Mouse (Mus musculus) left cerebral cortex, postnatal 36 days (tissue): Measurements from ENCODE around the gene Acap1. TPM values are rescaled to one million over a fixed set of nuclear protein-coding genes. Genes with fewer than 3 reads are reported as not detected.
A peak's percentile ranks its signal among the peaks of the same experiment; 100 is the strongest.
"Not testable (repeated sequence)": the region's sequence is repeated elsewhere in the genome, so short reads cannot be mapped to it uniquely, and the experiment has no call there.

Experiments used
- DNase-seq, 2 experiments: peaks; one replicate each; pipeline ENCODE4 v3.0.0; 2021 to 2022; ENCODE audit warnings: low spot score in 2 of 2, mixed read lengths in 1 of 2
- intact Hi-C: fragments of 180-260 bp; cut with DNase I; formaldehyde crosslinking; loops from one replicate; pipeline ENCODE4 v1.15.1; 2025
- total RNA-seq, 2 experiments: library from RNA; stranded (reverse); gene quantifications; 2 replicates each; pipeline ENCODE4 v1.2.3; 2021

Gene Acap1
- total RNA-seq, 2 experiments from 2014 or later: 0.27 TPM; not detected in 1

DNA sequence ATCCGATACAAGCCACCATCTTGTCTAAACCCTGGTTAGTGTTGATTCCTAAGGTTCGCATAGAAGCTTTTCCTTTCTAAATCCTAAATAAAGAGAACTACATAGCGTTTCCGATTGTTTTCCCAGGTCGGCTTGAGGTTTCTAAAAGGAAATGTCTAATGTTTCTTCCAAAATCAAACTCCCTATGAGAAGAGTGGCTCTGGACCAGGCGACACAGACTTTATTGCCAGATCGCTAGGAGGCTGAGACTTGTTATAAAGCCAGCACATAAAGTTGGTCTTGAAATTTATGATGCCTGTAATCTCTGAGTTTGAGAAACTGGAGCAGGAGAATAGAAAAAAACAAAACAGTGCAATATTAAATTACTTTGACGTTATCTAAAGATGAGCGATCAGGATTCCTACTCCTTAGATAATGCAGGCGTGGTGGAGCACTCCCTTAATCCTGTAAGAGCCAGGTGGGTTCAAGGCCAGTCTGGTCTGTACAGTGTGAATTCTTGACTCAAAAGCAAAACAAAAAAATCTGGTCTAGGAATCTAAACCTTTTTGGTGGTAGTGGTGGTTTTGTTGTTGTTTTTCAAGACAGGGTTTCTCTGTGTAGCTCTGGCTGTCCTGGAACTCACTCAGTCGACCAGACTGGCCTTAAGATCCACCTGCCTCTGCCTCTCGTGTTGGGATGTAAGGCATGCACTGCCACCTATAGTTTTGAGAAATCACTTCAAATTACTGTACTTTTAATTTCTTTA, 26.8 kb upstream of the Acap1 start:
- intact Hi-C loops: no loop called here
- no peak for DNase-seq

DNA sequence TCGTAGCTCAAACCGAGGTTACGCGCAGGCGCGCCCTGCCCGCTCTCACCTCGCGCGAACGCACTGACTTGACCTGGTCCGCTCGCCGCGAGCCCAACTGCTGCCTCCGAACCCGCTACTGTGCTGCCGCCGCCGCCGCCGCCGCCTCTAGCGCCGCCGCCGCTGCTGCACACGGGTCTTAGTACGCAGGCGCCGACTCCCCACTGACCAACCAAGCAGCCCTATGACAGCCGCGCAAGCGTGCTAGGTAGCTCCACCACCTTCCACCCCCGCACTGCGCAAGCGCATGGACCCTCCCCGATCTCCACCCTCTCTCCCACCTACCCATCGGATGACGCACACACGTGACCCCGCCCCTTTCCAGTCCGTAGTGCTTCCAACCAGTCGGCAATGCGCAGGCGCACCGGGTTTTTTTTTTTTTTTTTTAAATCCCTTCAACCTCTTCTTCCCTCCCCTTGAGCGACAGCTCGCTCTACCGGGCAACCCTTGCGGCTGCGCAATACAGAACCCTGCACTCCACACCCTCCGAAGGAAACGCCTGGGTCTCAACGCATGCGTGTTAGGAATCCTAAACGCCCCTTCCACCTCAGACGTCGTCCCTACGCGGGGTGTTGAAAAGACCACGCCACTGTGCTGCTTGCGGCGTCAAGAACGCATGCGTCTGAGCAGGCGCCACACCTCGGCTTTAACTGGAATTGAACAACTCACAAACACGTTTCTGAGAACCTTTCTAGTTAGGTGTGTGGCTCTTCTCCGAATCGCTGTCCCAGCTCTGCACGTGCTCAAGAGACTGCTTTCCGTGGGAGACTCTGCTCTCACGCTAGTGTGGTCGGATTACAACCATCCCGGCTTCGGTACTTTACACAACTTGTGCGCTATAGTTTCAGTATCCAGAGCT, 26.0 kb upstream of the Acap1 start, which contains the start of gene Eif5a:
Eif5a (minus strand) TSS at position 845 of the 898 bp plus-strand sequence.
- intact Hi-C loops: loop anchor here (1.0 to 2.0 kb wide), 2 partner anchors 20 to 59 kb away; partner anchors contain the start of genes Ctdnep1 and Neurl4

DNA sequence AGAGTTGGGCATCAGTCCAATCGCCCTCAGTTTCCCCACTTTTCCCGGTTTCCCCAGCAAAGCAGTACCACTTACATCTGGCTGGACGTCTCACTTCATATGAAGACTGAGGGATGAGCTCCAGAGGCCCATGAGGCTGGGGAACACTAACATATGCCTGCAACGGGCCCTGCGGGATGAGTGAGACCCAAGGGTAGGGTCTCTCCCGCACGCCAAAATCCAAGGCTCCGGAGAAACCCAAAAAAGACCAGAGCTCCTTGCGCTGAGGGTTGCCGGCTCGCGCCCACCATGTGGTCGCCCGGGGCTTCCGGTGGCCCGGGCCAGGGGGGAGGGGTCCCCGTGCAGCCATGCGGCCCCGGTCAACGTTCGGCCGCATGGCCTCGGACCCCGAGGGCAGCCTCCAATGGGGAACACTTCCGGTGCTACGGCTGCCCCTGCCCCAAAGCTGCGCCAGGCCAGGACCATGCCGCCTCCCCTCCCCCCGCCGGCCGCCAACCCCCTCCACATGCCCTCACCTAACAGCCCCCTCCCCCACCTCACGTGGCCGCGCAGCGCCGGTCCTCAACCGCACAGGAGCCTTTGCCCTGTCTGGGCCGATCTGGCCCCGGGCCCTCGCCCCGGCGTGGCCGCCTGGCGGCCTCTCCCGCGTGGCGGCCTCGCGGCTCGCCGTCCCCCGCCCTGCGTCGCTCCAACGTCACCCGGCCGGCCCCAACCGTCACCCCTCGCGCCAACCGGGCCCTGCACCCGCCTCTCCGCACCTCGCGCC, 25.1 kb upstream of the Acap1 start:
- peak in 1 of 2 experiments; percentile 36 for DNase-seq
- intact Hi-C loops: loop anchor here (1.0 to 2.0 kb wide), 2 partner anchors 19 to 60 kb away; partner anchors contain the start of genes Ctdnep1 and Neurl4

More for the DNA sequence above, 26.0 kb upstream of the Acap1 start, which contains the start of gene Eif5a:
- peak; percentile 100 for DNase-seq

DNA sequence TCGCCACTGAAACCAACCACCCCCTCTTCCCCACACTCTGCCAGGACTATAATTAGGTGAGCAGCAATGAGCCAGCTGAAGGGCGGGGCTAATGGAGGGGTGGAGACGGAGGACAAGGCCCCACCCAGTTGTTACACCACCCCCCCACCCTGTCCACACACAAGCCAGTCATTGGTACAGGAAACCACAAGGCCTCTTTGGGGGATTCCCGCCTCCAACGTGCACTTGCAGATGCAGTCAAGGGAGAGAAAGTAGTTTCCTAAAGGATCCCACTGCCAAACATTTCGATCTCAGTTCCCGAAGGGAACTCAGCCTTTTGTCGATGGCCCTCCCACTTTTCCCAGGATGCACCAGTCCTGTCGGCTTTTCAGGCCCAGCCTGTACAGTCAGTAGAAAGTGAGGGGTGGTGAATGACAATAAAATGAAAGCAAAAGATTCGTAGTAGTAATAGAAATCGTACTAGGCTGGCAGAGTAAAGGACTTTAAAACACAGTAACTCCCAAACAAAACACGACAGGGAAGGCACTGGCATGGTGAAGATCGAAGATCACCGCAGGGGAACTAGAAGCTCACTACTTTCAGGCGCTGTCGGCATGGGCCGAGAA, 24.4 kb upstream of the Acap1 start:
- intact Hi-C loops: loop anchor here (2.0 kb wide), 1 partner anchor 61 kb away; the partner anchor contains the start of gene Ctdnep1
- peak in 1 of 2 experiments; percentile 59 for DNase-seq

DNA sequence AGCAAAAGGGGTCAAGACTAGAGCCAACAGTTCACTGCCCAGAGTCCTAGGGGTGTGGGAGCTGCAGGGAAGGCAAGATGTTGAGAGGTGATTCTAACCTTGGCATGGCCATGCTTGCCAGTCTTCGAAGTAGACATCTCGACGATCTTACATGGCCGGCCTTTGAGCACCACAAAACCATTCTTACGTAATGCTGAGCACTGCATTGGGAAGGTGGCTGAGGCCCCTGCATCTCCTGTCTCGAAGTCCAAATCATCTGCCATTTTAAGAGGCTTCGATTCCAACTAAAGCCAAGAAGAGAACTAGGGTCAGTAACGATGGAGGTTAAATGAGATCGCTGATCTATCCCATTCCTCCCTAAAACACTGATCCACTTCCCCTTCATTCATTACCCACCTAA, 23.7 kb upstream of the Acap1 start:
- intact Hi-C loops: no loop called here

DNA sequence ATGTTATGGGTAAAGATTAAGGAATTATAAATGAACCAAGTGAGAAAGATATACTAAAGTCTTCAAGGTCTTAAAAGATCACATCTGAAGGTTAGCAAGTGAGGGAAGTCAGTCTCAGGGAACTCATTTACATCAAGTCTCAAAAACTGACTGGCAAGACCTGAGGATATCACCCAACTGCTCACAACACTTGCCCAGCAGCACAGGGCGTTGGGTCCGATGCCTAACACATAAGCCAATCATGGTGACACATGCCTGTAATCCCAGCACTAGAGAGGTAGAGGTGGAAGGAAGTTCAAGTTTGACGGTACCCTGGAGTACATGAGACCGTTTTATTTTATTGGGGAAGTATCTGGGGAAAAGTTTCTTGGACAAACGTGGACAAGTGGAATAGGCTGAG, 22.8 kb upstream of the Acap1 start:
- intact Hi-C loops: no loop called here
- no peak for DNase-seq

More for the DNA sequence above, 23.7 kb upstream of the Acap1 start:
- no peak for DNase-seq

DNA sequence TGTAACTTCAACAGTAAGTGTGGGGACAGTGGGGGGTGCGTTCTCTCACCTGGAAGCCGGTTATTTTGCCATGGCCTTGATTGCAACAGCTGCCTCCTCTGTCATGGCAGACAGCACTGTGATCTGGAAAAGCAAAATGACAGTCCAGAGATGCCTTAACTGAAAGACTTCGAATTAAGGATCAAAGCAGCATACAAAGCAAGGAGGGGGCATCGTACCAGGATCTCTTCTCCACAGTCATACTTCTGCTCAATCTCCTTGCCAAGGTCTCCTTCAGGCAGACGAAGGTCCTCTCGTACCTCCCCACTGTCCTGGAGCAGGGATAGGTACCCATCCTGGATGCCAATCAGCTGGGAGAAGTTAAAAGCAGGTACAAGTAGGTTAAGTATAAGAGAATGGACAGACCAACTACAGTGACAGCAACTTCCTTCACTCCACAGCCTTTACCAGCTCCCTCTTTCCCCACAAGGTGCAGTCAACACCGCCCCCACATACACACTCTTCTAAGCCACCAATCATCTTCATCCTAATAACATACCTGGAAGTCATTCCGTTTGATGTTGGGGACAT, 22.1 kb upstream of the Acap1 start:
- intact Hi-C loops: no loop called here
- DNase-seq: no peak

DNA sequence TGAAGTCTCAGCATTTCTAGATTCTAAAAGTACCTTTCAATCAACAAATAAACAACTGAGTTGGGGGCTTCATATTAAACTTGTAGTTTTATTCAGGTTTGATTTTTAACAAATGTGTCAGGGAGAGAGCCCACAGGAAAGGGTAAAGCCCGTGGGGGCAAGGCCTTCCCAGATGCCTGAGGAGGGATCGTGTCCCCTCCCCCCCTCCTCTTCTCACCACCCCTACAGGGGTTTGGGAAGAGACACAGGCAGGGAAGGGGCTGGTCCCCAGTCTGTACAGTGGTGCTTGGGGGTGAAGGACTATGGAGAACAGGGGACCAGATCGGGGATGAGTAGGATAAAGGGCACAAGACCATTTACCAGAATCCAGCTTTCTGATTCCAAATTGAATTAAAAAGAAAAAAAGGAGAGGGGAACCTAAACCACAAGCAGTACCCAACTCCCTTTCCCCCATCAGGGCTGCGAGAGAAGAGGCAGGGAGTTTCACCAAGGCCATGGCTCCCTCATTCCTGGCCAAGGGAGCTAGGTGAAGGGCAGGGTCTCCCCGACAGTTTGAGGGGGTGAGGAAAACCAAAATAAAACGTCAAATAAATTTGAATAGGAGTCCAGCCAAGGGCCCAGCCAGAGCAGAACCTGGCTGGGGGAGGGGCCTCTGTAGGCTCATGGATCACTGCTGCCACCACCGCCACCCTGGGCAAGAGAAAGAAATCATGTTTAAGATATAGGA, 21.5 kb upstream of the Acap1 start:
- intact Hi-C loops: not testable (repeated sequence)

DNA sequence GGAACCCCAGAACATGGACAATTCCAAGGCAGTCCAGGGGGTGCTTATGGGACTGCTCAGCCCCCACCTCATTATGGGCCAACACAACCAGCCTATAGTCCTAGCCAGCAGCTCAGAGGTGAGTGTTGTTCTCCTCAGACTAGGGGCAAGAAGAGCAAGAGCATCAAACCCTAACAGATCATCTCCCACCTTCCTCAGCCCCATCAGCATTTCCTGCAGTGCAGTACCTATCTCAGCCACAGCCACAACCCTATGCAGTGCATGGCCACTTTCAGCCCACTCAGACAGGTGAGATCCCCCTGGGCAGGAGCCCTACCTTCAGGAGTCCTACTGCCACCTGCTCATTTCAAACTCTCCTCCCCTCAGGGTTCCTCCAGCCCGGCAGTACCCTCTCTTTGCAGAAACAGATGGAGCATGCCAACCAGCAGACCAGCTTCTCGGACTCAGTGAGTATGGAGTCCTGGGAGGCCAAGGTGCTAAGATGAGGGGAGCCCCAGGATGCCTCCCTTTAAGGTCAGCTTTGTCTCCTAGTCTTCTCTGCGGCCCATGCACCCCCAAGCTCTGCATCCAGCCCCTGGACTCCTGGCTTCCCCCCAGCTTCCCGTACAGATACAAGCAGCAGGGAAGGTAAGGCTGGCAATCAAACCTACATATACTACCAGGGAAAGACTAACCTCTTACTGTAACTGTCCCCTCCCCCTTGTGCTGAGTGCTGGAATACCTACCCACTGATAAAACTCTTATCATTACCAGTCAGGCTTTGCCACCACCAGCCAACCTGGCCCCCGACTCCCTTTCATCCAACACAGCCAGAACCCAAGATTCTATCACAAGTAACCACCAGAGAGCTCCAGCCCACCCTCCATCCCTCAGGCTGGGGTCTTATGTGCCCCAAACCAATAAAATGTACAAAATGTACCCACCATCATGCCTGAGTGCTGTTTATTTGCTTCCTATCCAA, 20.6 kb upstream of the Acap1 start:
- intact Hi-C loops: no loop called here

More for the DNA sequence above, 21.5 kb upstream of the Acap1 start:
- DNase-seq: not testable (repeated sequence)

DNA sequence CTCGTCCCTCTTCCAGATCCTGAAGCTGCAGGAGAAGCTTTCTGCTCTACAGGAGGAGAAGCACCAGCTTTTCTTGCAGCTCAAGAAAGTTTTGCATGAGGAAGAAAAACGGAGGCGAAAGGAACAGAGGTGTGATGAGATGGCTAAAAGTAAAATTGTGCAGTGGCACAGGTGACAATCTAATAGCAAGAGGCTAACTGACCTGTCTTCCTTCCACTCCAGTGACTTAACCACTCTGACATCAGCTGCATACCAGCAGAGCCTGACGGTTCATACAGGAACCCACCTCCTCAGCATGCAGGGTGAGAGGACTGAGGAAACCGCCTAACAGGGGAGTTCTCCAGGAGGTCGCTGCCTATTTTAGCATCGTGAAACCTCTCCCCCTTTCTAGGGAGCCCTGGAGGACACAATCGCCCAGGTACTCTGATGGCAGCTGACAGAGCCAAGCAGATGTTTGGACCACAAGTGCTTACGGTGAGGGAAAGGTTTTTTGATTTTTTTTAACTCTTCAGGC, 19.6 kb upstream of the Acap1 start:
- intact Hi-C loops: no loop called here
- no peak for DNase-seq

More for the DNA sequence above, 20.6 kb upstream of the Acap1 start:
- DNase-seq: no peak

DNA sequence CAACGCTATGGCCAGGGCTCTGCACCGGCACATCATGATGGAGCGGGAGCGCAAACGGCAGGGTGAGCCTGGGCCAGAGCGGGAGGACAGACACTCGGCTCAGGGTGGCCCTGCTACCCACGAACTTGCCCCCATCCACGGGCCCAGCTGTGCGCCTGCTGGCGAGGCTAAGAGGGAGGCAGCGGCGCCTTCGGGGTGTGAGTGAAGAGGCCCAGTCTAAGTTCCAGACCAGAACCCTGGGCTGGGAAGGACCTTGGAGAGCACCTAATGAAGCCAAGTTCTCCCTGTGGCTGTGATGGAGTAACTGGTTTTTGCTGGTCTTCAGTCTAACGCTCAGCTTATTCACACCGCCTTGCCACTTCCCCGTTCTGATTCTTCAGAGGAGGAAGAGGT, 19.0 kb upstream of the Acap1 start:
- DNase-seq: no peak
- intact Hi-C loops: no loop called here

DNA sequence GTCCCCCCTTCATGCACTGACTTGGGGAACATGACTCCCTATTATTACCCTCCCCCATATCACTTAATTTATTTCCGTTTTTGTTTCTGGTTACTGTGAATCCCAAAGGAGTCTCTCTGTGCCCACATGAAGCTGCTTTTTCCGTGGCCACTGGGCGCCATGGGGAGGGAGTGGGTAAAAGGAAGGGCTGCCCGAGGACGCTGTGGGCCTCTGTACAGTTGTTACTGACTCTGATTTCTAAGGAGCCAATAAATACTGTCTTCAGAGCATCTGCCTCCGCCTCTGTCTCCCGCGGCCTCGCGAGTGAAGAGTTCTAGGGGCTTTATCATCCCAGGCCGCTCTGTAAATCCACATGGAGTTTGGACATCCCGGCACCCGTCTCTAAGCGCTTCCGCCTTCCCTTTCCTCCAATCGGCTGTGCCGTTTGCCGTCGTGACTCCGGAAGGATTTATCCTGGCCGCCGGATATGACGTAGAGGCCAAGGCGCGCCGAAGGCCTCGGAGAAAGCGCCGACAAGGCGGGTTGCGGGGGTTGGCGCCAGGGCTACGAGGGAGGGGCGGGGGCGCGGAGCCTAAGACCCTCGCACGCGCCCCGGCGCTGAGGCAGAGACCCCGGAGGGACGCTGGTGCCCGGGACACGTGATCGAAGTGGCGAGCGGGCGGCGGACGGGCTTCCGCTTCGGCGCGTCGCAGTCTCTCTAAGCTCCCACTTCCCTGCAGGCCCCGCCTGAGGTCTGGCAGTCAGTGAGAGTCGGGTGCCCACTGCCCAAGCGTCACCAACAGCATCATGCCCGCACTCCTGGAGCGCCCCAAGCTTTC, 18.4 kb upstream of the Acap1 start, which contains the start of gene Gps2:
Gps2 (plus strand) TSS at position 335 of the 818 bp plus-strand sequence.
- intact Hi-C loops: no loop called here
- peak; percentile 96 for DNase-seq

DNA sequence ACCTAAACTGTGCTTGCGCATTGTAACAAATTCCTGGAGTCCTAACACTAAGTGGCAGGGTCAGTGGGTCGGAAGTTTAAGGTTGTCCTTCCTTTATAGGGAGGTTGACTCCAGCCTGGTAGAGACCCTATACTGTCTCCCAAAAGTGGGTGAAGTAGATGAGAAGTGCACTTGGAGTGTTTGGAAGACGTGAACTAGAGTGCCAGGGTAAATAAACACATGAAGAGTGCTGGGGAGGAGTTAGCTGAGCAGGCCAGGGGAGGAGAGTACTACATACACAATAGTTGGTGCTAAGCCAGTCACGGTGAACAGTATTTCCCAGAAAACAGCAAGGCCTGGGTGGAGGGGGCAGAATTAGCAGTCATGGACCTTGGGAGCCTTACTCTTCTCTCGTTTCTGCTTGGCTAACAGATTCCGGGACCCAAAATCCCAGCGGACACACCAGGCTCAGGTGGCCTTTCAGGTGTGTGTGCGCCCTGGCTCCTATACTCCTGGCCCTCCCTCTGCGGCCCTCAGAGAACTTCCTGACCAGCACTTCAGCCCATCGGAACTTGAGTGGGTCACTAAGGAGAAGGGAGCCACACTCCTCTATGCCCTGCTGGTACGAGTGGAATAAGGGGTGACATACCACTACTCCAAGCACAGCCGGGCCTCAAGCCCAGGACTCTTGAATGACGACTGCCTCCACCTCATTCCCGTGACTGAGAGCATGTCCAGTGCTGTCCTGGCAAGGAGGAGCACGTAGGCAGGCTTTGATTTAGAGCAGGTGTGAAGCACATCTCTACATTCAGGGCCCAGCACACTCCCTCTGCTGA, 17.6 kb upstream of the Acap1 start:
- DNase-seq: no peak
- intact Hi-C loops: no loop called here

DNA sequence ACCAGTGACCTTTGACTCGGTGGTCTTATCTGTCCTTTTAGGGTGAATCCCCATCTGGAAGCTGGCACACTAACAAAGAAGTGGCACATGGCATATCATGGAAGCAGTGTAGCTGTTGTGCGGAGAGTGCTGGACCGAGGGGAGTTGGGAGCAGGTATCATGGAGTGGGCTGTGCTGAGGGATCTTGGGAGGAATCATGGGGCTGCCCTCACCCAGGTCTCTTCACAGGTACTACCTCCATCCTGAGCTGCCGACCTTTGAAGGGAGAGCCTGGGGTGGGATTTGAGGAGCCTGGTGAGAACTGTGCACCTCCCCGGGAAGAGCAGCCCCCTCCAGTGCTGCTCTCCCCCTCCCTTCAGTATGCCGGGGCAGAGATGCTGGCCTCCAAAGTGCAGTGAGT, 16.4 kb upstream of the Acap1 start:
- intact Hi-C loops: no loop called here
- DNase-seq: no peak
